Mouse (Mus musculus): ENCODE results near the gene Pkig. TPM values are rescaled to one million over a fixed set of nuclear protein-coding genes. Genes with fewer than 3 reads are reported as not detected.

Pkig gene
- total and polyA plus RNA-seq, 3 experiments = 79.5 to 160 TPM; not detected in 1

DNA sequence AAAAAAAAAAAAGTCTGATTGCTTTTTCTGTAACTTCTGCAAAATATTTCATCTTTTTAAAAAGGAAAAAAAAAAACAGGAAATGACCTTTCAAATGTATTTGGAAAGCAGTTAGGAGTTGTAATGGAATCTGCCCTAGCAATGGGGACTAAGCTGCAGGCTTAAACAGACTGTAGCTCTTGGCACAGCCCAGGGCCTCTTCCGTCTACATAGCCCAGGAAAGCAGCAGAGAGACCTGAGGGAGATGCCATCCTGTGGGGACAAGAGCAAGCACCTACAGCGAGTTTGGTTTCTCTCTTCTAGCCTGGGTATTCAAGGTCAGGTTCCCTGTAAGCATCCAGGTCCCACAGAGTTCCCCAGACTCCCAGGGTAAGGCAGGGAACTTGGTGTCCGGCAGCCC, 55.2 kb downstream of the Pkig start:
- Histone ChIP-seq H3K9ac (ENCODE audit: control insufficient read depth, low read depth, low read length, poor library complexity, severe bottlenecking) (no peak overlapping the region), H3K36me3 (ENCODE audit: control insufficient read depth in 1 of 2, insufficient read depth in 2 of 2, low read length in 2 of 2) (peaks cover 0 to 30% of the 10 kb centered on the region in 2 experiments; a peak in 2 of 4 replicates), H3K79me2 (ENCODE audit: control insufficient read depth, insufficient read depth, low read length, poor library complexity) (no peaks in the 10 kb centered on the region), H3K4me3 (ENCODE audit: control insufficient read depth in 1 of 2, insufficient read depth in 1 of 2, low read depth in 2 of 2, low read length in 2 of 2) (no peak overlapping the region), H3K9me3 (replicated peaks; ENCODE audit: insufficient read depth, low read length) (no peaks in the 10 kb centered on the region), H3K4me1 (ENCODE audit: control insufficient read depth in 1 of 2, insufficient read depth in 2 of 2, low read length in 2 of 2) (peaks cover 28 to 31% of the 10 kb centered on the region in 2 experiments), H3K27me3 (ENCODE audit: control insufficient read depth in 1 of 2, insufficient read depth in 2 of 2, low read length in 2 of 2) (no peaks in the 10 kb centered on the region), H3K27ac (ENCODE audit: control insufficient read depth, low read depth, low read length) (no peak overlapping the region)
- no peak for TF ChIP-seq ELF1 (IDR thresholded peaks at IDR 0.05; ENCODE audit: low read depth, low read length)
- TF ChIP-seq ZNF384 (IDR thresholded peaks at IDR 0.05; ENCODE audit: low read depth, low read length) = peak; percentile 83
- TF ChIP-seq TAL1 (IDR thresholded peaks at IDR 0.05; ENCODE audit: low read length) = no peak
- no peak for DNase-seq (ENCODE audit: low read depth, low spot score)

DNA sequence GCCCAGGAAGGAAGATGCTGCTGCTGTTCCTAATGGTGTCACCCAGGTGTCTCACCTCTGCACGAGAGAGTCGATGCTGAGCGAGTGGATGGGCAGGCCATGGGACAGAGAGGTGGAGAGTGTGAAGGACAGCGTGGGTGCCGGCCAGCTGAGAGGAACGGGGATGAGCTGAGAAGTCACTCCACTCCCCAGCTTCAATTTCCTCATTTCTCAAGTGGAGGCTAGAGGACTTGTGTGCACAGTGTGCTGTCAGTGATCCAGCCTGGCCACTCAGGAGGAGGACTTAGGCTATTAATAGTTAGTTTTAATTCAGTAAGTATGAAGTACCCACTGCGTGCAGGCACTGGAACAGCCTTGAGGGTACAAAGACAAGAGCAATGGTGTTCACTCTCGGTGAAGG, 58.3 kb downstream of the Pkig start:
- TF ChIP-seq GABPA (IDR thresholded peaks at IDR 0.05; ENCODE audit: low read depth, low read length) (no peak), BHLHE40 (IDR thresholded peaks at IDR 0.05; ENCODE audit: borderline replicate concordance, low read depth, low read length) (no peak), MEF2A (IDR thresholded peaks at IDR 0.05; ENCODE audit: extremely low read depth, insufficient replicate concordance, low read depth, low read length, poor library complexity, severe bottlenecking) (no peak), CTCF (IDR thresholded peaks at IDR 0.05 in 2 of 3, conservative IDR thresholded peaks at IDR 0.05 in 1 of 3; ENCODE audit: control insufficient read depth in 1 of 3, insufficient read depth in 1 of 3, low read depth in 2 of 3, low read length in 3 of 3, poor library complexity in 1 of 3, severe bottlenecking in 1 of 3) (no peak), POLR2A (IDR thresholded peaks at IDR 0.05; ENCODE audit: control insufficient read depth in 1 of 2, insufficient read depth in 1 of 2, low read depth in 1 of 2, low read length in 2 of 2, poor library complexity in 1 of 2) (no peak), MYC (IDR thresholded peaks at IDR 0.05; ENCODE audit: low read depth, low read length) (no peak)
- H3K4me1 ChIP-seq (ENCODE audit: control insufficient read depth in 1 of 2, insufficient read depth in 2 of 2, low read length in 2 of 2) = peaks cover 10 to 18% of the 10 kb centered on the region in 2 experiments
- H3K36me3 ChIP-seq (ENCODE audit: control insufficient read depth in 1 of 2, insufficient read depth in 2 of 2, low read length in 2 of 2) = peaks cover 0 to 7% of the 10 kb centered on the region in 2 experiments; a peak in 3 of 4 replicates
- no peak overlapping the region for H3K27ac ChIP-seq (ENCODE audit: control insufficient read depth, low read depth, low read length)
- no peak for DNase-seq (ENCODE audit: low read depth, low spot score)
- no peaks in the 10 kb centered on the region for H3K27me3 ChIP-seq (ENCODE audit: control insufficient read depth in 1 of 2, insufficient read depth in 2 of 2, low read length in 2 of 2)
- no peak overlapping the region for H3K9ac ChIP-seq (ENCODE audit: control insufficient read depth, low read depth, low read length, poor library complexity, severe bottlenecking)
- no peaks in the 10 kb centered on the region for H3K79me2 ChIP-seq (ENCODE audit: control insufficient read depth, insufficient read depth, low read length, poor library complexity)
- H3K9me3 ChIP-seq (replicated peaks; ENCODE audit: insufficient read depth, low read length) = no peaks in the 10 kb centered on the region
- H3K4me3 ChIP-seq (ENCODE audit: control insufficient read depth in 1 of 2, insufficient read depth in 1 of 2, low read depth in 2 of 2, low read length in 2 of 2) = no peak overlapping the region

DNA sequence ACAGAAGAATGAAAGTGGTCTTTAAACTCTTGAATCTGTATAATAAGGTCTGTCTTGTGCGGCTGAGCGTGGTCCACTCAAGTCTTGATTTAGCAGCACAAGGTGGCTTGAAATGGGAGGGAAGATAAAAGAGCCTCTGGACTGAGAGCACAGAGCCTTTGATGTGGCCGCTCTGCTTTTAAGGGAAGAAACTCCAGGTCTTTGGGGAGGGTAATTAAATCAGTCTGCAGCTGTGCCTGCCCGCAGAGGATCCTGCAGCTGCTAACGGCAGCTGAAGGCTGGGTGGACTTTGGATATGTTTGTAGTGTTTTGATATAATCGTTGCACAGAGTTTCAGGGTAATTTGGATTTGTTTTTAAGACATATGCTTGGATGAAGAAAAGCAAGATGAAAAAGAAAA, 58.7 kb downstream of the Pkig start:
- Histone ChIP-seq H3K4me3 (ENCODE audit: control insufficient read depth in 1 of 2, insufficient read depth in 1 of 2, low read depth in 2 of 2, low read length in 2 of 2) (no peak overlapping the region), H3K36me3 (ENCODE audit: control insufficient read depth in 1 of 2, insufficient read depth in 2 of 2, low read length in 2 of 2) (peaks cover 0 to 7% of the 10 kb centered on the region in 2 experiments; a peak in 3 of 4 replicates), H3K9me3 (replicated peaks; ENCODE audit: insufficient read depth, low read length) (no peaks in the 10 kb centered on the region), H3K27ac (ENCODE audit: control insufficient read depth, low read depth, low read length) (no peak overlapping the region), H3K9ac (ENCODE audit: control insufficient read depth, low read depth, low read length, poor library complexity, severe bottlenecking) (no peak overlapping the region), H3K79me2 (ENCODE audit: control insufficient read depth, insufficient read depth, low read length, poor library complexity) (no peaks in the 10 kb centered on the region), H3K27me3 (ENCODE audit: control insufficient read depth in 1 of 2, insufficient read depth in 2 of 2, low read length in 2 of 2) (no peaks in the 10 kb centered on the region), H3K4me1 (ENCODE audit: control insufficient read depth in 1 of 2, insufficient read depth in 2 of 2, low read length in 2 of 2) (peaks cover 10 to 18% of the 10 kb centered on the region in 2 experiments)
- no peak for DNase-seq (ENCODE audit: low read depth, low spot score)
- TF ChIP-seq ZNF384 (IDR thresholded peaks at IDR 0.05; ENCODE audit: low read depth, low read length) = no peak
- no peak for TF ChIP-seq GATA1 (IDR thresholded peaks at IDR 0.05; ENCODE audit: low read depth, low read length)
- TF ChIP-seq CHD1 (IDR thresholded peaks at IDR 0.05; ENCODE audit: low read depth, low read length) = no peak
- TF ChIP-seq UBTF (IDR thresholded peaks at IDR 0.05; ENCODE audit: borderline replicate concordance, insufficient read depth, low read depth, low read length) = no peak
- no peak for TF ChIP-seq CHD2 (IDR thresholded peaks at IDR 0.05; ENCODE audit: low read length)
- no peak for TF ChIP-seq POLR2AphosphoS5 (IDR thresholded peaks at IDR 0.05; ENCODE audit: borderline replicate concordance, low read depth, low read length)
- no peak for TF ChIP-seq ELF1 (IDR thresholded peaks at IDR 0.05; ENCODE audit: low read depth, low read length)
- no peak for TF ChIP-seq ZKSCAN1 (IDR thresholded peaks at IDR 0.05; ENCODE audit: low read depth, low read length)
